Mouse (Mus musculus): ENCODE results near the gene Ccdc60.

GRCm38 (mm10) chr5:116180594-116180993, 108.2 kb downstream of the Ccdc60 start:
- no peak for TF ChIP-seq POLR2A (IDR thresholded peaks at IDR 0.05; ENCODE audit: borderline replicate concordance, low read depth, low read length)
- TF ChIP-seq CTCF (IDR thresholded peaks at IDR 0.05; ENCODE audit: low read depth, low read length) = no peak
